Mouse (Mus musculus) intestine, embryonic 16.5 days (tissue): ENCODE results near the gene Adora1. TPM values are rescaled to one million over a fixed set of nuclear protein-coding genes. Genes with fewer than 3 reads are reported as not detected.
A peak's percentile ranks its signal among the peaks of the same experiment; 100 is the strongest.

Experiments used
- ATAC-seq: fragments of 200-750 bp; cut with Nextera tagmentation; 2 replicates; pipeline ENCODE4 v1.8.0; 2017; ENCODE audit warnings: moderate TSS enrichment, moderate library complexity
- H3K27ac ChIP-seq: fragments of 300-500 bp; sonication (generic); 2 replicates; pipeline ENCODE4 v1.5.1; 2014; ENCODE audit warnings: mild to moderate bottlenecking, low read length
- H3K27me3 ChIP-seq: fragments of 300-500 bp; sonication (generic); replicated peaks from 2 replicates; pipeline ENCODE4 v1.6.1; 2014; ENCODE audit warnings: low read length, control low read depth, mixed read lengths; ENCODE audit not compliant: control insufficient read depth, insufficient read depth
- H3K36me3 ChIP-seq: fragments of 300-500 bp; sonication (generic); 2 replicates; pipeline ENCODE4 v1.6.1; 2014; ENCODE audit warnings: low read length, control low read depth; ENCODE audit not compliant: control insufficient read depth, insufficient read depth
- H3K4me1 ChIP-seq: fragments of 300-500 bp; sonication (generic); 2 replicates; pipeline ENCODE4 v1.6.1; 2014; ENCODE audit warnings: low read length, control low read depth, mixed read lengths; ENCODE audit not compliant: control insufficient read depth, insufficient read depth
- H3K4me2 ChIP-seq: fragments of 300-500 bp; sonication (generic); 2 replicates; pipeline ENCODE4 v1.6.1; 2014; ENCODE audit warnings: low read depth, low read length, control low read depth
- H3K4me3 ChIP-seq: fragments of 300-500 bp; sonication (generic); 2 replicates; pipeline ENCODE4 v1.5.1; 2014; ENCODE audit warnings: mild to moderate bottlenecking, low read length
- H3K9ac ChIP-seq: fragments of 300-500 bp; sonication (generic); 2 replicates; pipeline ENCODE4 v1.6.1; 2014; ENCODE audit warnings: low read depth, low read length
- H3K9me3 ChIP-seq: fragments of 300-500 bp; sonication (generic); 2 replicates; pipeline ENCODE4 v1.6.1; 2016; ENCODE audit warnings: low read length, control low read depth; ENCODE audit not compliant: control insufficient read depth
- WGBS: fragments of 180-500 bp; shearing (Covaris S2); extraction: QIAGEN DNeasy Blood & Tissue Kit; methylation state at CpG from one replicate; pipeline ENCODE4 v1.1.7; 2014; 5-methylcytosine and 5-hydroxymethylcytosine counted together
- polyA plus RNA-seq: library from polyadenylated mRNA; unstranded; fragments of >200 nt; fragmentation: Nextera tagmentation; extraction: Ambion mirVana; gene quantifications from 2 replicates; pipeline ENCODE4 v1.2.1, GENCODE M21; 2015

Adora1 gene
- polyA plus RNA-seq, 1 experiment from 2014 or later, result 6.8 TPM

GRCm38 (mm10) chr1:134192024-134192423 lies 43.2 kb downstream of the Adora1 start:
- no peak for ATAC-seq
- H3K27me3 ChIP-seq, result no peaks in the 10 kb centered on the region
- no peak overlapping the region for H3K9ac ChIP-seq
- WGBS, result 44% methylated on average over 4 of the region's 4 CpGs
- H3K4me1 ChIP-seq, result peaks cover 20% of the 10 kb centered on the region
- H3K4me2 ChIP-seq, result no peak overlapping the region
- H3K36me3 ChIP-seq, result no peaks in the 10 kb centered on the region
- H3K9me3 ChIP-seq, result no peaks in the 10 kb centered on the region
- H3K4me3 ChIP-seq, result no peak overlapping the region
- H3K27ac ChIP-seq, result no peak overlapping the region

- peaks cover 18% of the 10 kb centered on the region for H3K4me1 ChIP-seq
- H3K9me3 ChIP-seq, result no peaks in the 10 kb centered on the region
- H3K27me3 ChIP-seq, result no peaks in the 10 kb centered on the region
- no peak overlapping the region for H3K4me3 ChIP-seq
- no peak for ATAC-seq
- H3K9ac ChIP-seq, result no peak overlapping the region
- H3K4me2 ChIP-seq, result no peak overlapping the region
- 83% methylated on average over 5 of the region's 5 CpGs for whole genome bisulfite sequencing
- no peaks in the 10 kb centered on the region for H3K36me3 ChIP-seq
- no peak overlapping the region for H3K27ac ChIP-seq
These were observed 44.0 kb downstream of the Adora1 start for GRCm38 (mm10) chr1:134191192-134191591.

GRCm38 (mm10) chr1:134188989-134189729 lies 46.1 kb downstream of the Adora1 start:
- Histone ChIP-seq H3K9me3 (no peaks in the 10 kb centered on the region), H3K27ac (no peak overlapping the region), H3K4me1 (peaks cover 3% of the 10 kb centered on the region), H3K27me3 (no peaks in the 10 kb centered on the region), H3K36me3 (no peaks in the 10 kb centered on the region), H3K9ac (no peak overlapping the region), H3K4me3 (no peak overlapping the region), H3K4me2 (no peak overlapping the region)
- 26% methylated on average over 12 of the region's 12 CpGs for WGBS
- ATAC-seq, result peak; percentile 58; the same call in 1 of the 2 replicates

- H3K36me3 ChIP-seq, result no peaks in the 10 kb centered on the region
- no peak for ATAC-seq
- H3K27ac ChIP-seq, result no peak overlapping the region
- no peak overlapping the region for H3K4me2 ChIP-seq
- H3K4me3 ChIP-seq, result no peak overlapping the region
- H3K4me1 ChIP-seq, result no peaks in the 10 kb centered on the region; the same call in 1 of the 2 replicates
- H3K9me3 ChIP-seq, result no peaks in the 10 kb centered on the region
- H3K9ac ChIP-seq, result no peak overlapping the region
- WGBS, result 80% methylated on average over 5 of the region's 5 CpGs
- H3K27me3 ChIP-seq, result no peaks in the 10 kb centered on the region
These were observed 47.0 kb downstream of the Adora1 start for GRCm38 (mm10) chr1:134188217-134188616.

- H3K4me2 ChIP-seq, result no peak overlapping the region
- no peak overlapping the region for H3K27ac ChIP-seq
- WGBS, result 86% methylated on average over 4 of the region's 4 CpGs
- no peaks in the 10 kb centered on the region for H3K9me3 ChIP-seq
- H3K27me3 ChIP-seq, result no peaks in the 10 kb centered on the region
- no peaks in the 10 kb centered on the region for H3K36me3 ChIP-seq
- no peaks in the 10 kb centered on the region for H3K4me1 ChIP-seq
- no peak overlapping the region for H3K9ac ChIP-seq
- no peak for ATAC-seq
- no peak overlapping the region for H3K4me3 ChIP-seq
These were observed 51.1 kb downstream of the Adora1 start for GRCm38 (mm10) chr1:134184089-134184488.

GRCm38 (mm10) chr1:134182025-134182424 lies 53.2 kb downstream of the Adora1 start, which contains the start of gene Chil1:
Chil1 (plus strand) TSS chr1:134182176.
- H3K4me1 ChIP-seq, result no peaks in the 10 kb centered on the region
- WGBS, result 54% methylated on average over 4 of the region's 4 CpGs
- no peak within 1 kb of the TSS for H3K27ac ChIP-seq
- no peaks in the 10 kb centered on the region for H3K36me3 ChIP-seq
- no peak within 1 kb of the TSS for H3K4me3 ChIP-seq
- no peaks in the 10 kb centered on the region for H3K9me3 ChIP-seq
- H3K4me2 ChIP-seq, result no peak within 1 kb of the TSS
- ATAC-seq, result no peak
- no peak within 1 kb of the TSS for H3K9ac ChIP-seq
- H3K27me3 ChIP-seq, result no peaks in the 10 kb centered on the region

GRCm38 (mm10) chr1:134177976-134178375 lies 57.3 kb downstream of the Adora1 start:
- Histone ChIP-seq H3K4me2 (no peak overlapping the region), H3K9me3 (no peaks in the 10 kb centered on the region), H3K27me3 (no peaks in the 10 kb centered on the region), H3K27ac (no peak overlapping the region), H3K4me1 (no peaks in the 10 kb centered on the region), H3K9ac (no peak overlapping the region), H3K36me3 (no peaks in the 10 kb centered on the region), H3K4me3 (no peak overlapping the region)
- WGBS, result 82% methylated on average over 5 of the region's 5 CpGs
- ATAC-seq, result no peak

- Histone ChIP-seq H3K27ac (no peak overlapping the region), H3K27me3 (no peaks in the 10 kb centered on the region), H3K4me3 (no peak overlapping the region), H3K36me3 (no peaks in the 10 kb centered on the region), H3K4me2 (no peak overlapping the region), H3K9me3 (no peaks in the 10 kb centered on the region), H3K9ac (no peak overlapping the region), H3K4me1 (peaks cover 4% of the 10 kb centered on the region)
- no peak for ATAC-seq
- WGBS, result 58% methylated on average over 7 of the region's 7 CpGs
These were observed 62.1 kb downstream of the Adora1 start for GRCm38 (mm10) chr1:134173081-134173480.

GRCm38 (mm10) chr1:134168985-134169697 lies 66.1 kb downstream of the Adora1 start:
- WGBS, result 86% methylated on average over 8 of the region's 8 CpGs
- Histone ChIP-seq H3K9me3 (no peaks in the 10 kb centered on the region), H3K27me3 (no peaks in the 10 kb centered on the region), H3K9ac (no peak overlapping the region), H3K4me2 (no peak overlapping the region), H3K4me1 (peaks cover 9% of the 10 kb centered on the region), H3K4me3 (no peak overlapping the region), H3K36me3 (no peaks in the 10 kb centered on the region), H3K27ac (no peak overlapping the region)
- no peak for ATAC-seq
